Comparison of ENCODE assay signal across 8 mouse cellular contexts in the genomic region with DNA sequence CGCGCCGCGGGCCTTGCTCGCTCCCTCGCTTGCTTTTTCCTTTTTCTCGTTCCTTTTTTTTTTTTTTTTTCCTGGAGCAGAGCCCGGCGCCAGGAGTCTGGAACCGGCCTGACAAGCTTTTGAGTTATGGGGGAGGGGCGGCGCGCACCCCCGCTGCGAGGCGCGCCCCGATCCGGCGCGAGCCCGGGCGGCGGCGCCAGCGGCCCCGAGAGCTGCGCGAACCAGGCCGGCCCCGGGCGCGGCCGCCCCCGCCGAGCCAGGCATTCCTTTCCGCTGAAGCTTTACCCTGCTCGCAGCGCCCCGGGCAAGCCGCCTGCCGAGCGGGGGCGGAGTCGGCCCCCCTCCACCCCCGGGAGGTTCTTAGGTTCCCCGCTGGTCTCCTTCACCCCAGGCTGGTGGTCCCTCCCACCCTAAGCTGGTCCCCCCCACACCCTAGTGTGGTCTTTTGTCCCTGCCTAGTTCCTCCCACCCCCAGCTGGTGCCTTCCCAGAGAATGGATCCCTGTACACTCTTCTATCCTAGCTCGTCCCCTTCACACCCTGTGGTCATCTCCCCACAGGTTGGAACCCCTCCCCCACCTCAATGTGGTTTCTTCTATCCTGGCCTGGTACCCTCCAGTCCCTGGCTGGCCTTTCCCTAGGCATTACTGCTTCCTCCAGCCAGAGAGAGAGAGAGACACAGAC.
A peak's percentile ranks its signal among the peaks of the same experiment; 100 is the strongest.
DNase-seq lines count a peak whose midpoint lies in the region; ATAC-seq and TF ChIP-seq lines count a peak whose summit lies in the region.

No protein-coding gene starts in this region.

- no peak for TF ChIP-seq POLR2A in kidney, adult 2 months (IDR thresholded peaks at IDR 0.05; ENCODE audit: low read depth, low read length)

- WGBS in embryonic facial prominence, embryonic 11.5 days, result under 1% methylated on average over 36 of the region's 48 CpGs
- WGBS in kidney, adult 2 months, result under 1% methylated on average over 47 of the region's 48 CpGs
- 2% methylated on average over 48 of the region's 48 CpGs for WGBS in liver, embryonic 14.5 days (ENCODE audit: insufficient replicate concordance)
- WGBS in neural tube, embryonic 15.5 days, result under 1% methylated on average over 42 of the region's 48 CpGs

- H3K9me3 ChIP-seq in embryonic facial prominence, embryonic 11.5 days (replicated peaks; ENCODE audit: control insufficient read depth, low read length), result no peaks in the 10 kb centered on the region
- no peaks in the 10 kb centered on the region for H3K9me3 ChIP-seq in liver, embryonic 14.5 days (ENCODE audit: control insufficient read depth, low read length)
- H3K9me3 ChIP-seq in neural tube, embryonic 15.5 days (replicated peaks), result no peaks in the 10 kb centered on the region

- ATAC-seq in embryonic facial prominence, embryonic 11.5 days (replicated peaks; ENCODE audit: insufficient number of reproducible peaks, low FRiP score, low TSS enrichment, low read depth), result peak; percentile 67
- ATAC-seq in liver, embryonic 14.5 days (ENCODE audit: insufficient read depth), result no peak; the same call in 1 of the 2 replicates
- peak; percentile 43 for ATAC-seq in neural tube, embryonic 15.5 days (ENCODE audit: low FRiP score)

- peak overlapping the region; percentile 85 for H3K4me2 ChIP-seq in embryonic facial prominence, embryonic 11.5 days (ENCODE audit: low read depth, low read length)
- peak overlapping the region; percentile 49 for H3K4me2 ChIP-seq in liver, embryonic 14.5 days (ENCODE audit: low read depth)
- H3K4me2 ChIP-seq in neural tube, embryonic 15.5 days, result peak overlapping the region; percentile 72

- H3K36me3 ChIP-seq in embryonic facial prominence, embryonic 11.5 days (replicated peaks; ENCODE audit: control insufficient read depth, insufficient read depth, low read depth, low read length), result no peaks in the 10 kb centered on the region
- no peaks in the 10 kb centered on the region for H3K36me3 ChIP-seq in kidney, adult 2 months (ENCODE audit: control insufficient read depth, insufficient read depth, low read length)
- no peaks in the 10 kb centered on the region for H3K36me3 ChIP-seq in liver, embryonic 14.5 days (replicated peaks; ENCODE audit: control insufficient read depth, insufficient read depth, low read depth)
- H3K36me3 ChIP-seq in neural tube, embryonic 15.5 days, result no peaks in the 10 kb centered on the region

- peak overlapping the region; percentile 77 for H3K9ac ChIP-seq in embryonic facial prominence, embryonic 11.5 days (replicated peaks; ENCODE audit: low read length)
- H3K9ac ChIP-seq in liver, embryonic 14.5 days (replicated peaks), result no peak overlapping the region
- peak overlapping the region; percentile 49 for H3K9ac ChIP-seq in neural tube, embryonic 15.5 days (replicated peaks)

- H3K27me3 ChIP-seq in embryonic facial prominence, embryonic 11.5 days (ENCODE audit: control insufficient read depth, insufficient read depth, low read length), result no peaks in the 10 kb centered on the region
- H3K27me3 ChIP-seq in kidney, adult 2 months (replicated peaks; ENCODE audit: control insufficient read depth, insufficient read depth, low read length), result no peaks in the 10 kb centered on the region
- H3K27me3 ChIP-seq in liver, embryonic 14.5 days (ENCODE audit: control insufficient read depth, insufficient read depth, low read length), result peaks cover 42% of the 10 kb centered on the region
- no peaks in the 10 kb centered on the region for H3K27me3 ChIP-seq in neural tube, embryonic 15.5 days (replicated peaks)

- TF ChIP-seq EP300 in liver, embryonic 14.5 days (IDR thresholded peaks at IDR 0.05; ENCODE audit: low read depth), result no peak

- peaks cover 21% of the 10 kb centered on the region for H3K4me1 ChIP-seq in embryonic facial prominence, embryonic 11.5 days (ENCODE audit: control insufficient read depth, insufficient read depth, low read length)
- H3K4me1 ChIP-seq in kidney, adult 2 months (ENCODE audit: control insufficient read depth, insufficient read depth, low read length), result peaks cover 38% of the 10 kb centered on the region
- peaks cover 0 to 7% of the 10 kb centered on the region in 2 experiments; a peak in 1 of 4 replicates for H3K4me1 ChIP-seq in liver, embryonic 14.5 days (replicated peaks; ENCODE audit: control insufficient read depth in 2 of 2, insufficient read depth in 2 of 2, low read length in 1 of 2)
- H3K4me1 ChIP-seq in neural tube, embryonic 15.5 days, result peaks cover 63% of the 10 kb centered on the region

- no peak for TF ChIP-seq CTCF in kidney, adult 2 months (conservative IDR thresholded peaks at IDR 0.05; ENCODE audit: insufficient read depth, insufficient read length, low read depth, low read length)
- TF ChIP-seq CTCF in liver, embryonic 14.5 days (IDR thresholded peaks at IDR 0.05; ENCODE audit: low read depth), result no peak; the same call in 1 of the 2 replicates

- DNase-seq in spleen, postnatal 36 days (ENCODE audit: low spot score in 2 of 2), result peak; percentile 36 to 42
- no peak for DNase-seq in spleen, postnatal 14 days (ENCODE audit: low spot score in 2 of 2)
- peak; percentile 83 for DNase-seq in embryonic facial prominence, embryonic 11.5 days (ENCODE audit: low spot score)
- DNase-seq in heart, adult 9 months (ENCODE audit: low spot score in 2 of 2), result peak; percentile 81 to 87
- peak; percentile 94 for DNase-seq in kidney, adult 2 months
- DNase-seq in liver, embryonic 14.5 days (ENCODE audit: low read depth in 3 of 3, low spot score in 3 of 3), result no peak
- DNase-seq in urinary bladder, adult 2 months (ENCODE audit: low spot score), result peak; percentile 82

- peak overlapping the region; percentile 33 for H3K4me3 ChIP-seq in embryonic facial prominence, embryonic 11.5 days (ENCODE audit: low read depth, low read length)
- peak overlapping the region; percentile 36; the same call in 1 of the 2 replicates for H3K4me3 ChIP-seq in kidney, adult 2 months (ENCODE audit: insufficient read depth, low read depth, low read length)
- H3K4me3 ChIP-seq in liver, embryonic 14.5 days (ENCODE audit: insufficient read depth in 1 of 2, low read depth in 2 of 2, low read length in 2 of 2), result peak overlapping the region; percentile 24 to 39
- H3K4me3 ChIP-seq in neural tube, embryonic 15.5 days (replicated peaks), result peak overlapping the region; percentile 35

- H3K27ac ChIP-seq in embryonic facial prominence, embryonic 11.5 days (replicated peaks; ENCODE audit: low read depth, low read length), result peak overlapping the region; percentile 99
- H3K27ac ChIP-seq in kidney, adult 2 months (ENCODE audit: insufficient read depth, low read depth, low read length), result peak overlapping the region; percentile 91
- no peak overlapping the region for H3K27ac ChIP-seq in liver, embryonic 14.5 days
- peak overlapping the region; percentile 96 for H3K27ac ChIP-seq in neural tube, embryonic 15.5 days (replicated peaks)

Comparison
In these comparisons a context has a peak if more than half of its experiments do, and no peak if none do; other contexts are left out.
1. DNase-seq: peak in spleen, postnatal 36 days (2 of 2), embryonic facial prominence, embryonic 11.5 days (single experiment), heart, adult 9 months (2 of 2), kidney, adult 2 months (single experiment) and urinary bladder, adult 2 months (single experiment); none in spleen, postnatal 14 days (0 of 2) and liver, embryonic 14.5 days (0 of 3).
2. Peak in every context shown above with its lines, with median percentiles within 50 percentile points of each other: H3K4me2 ChIP-seq and H3K4me3 ChIP-seq.